Mouse (Mus musculus) stomach, embryonic 14.5 days (tissue): ENCODE measurements around the gene Scaf1. TPM values are rescaled to one million over a fixed set of nuclear protein-coding genes. Genes with fewer than 3 reads are reported as not detected.

ENCODE experiments used
- ATAC-seq: fragments of 200-750 bp; cut with Nextera tagmentation; 2 replicates; pipeline ENCODE4 v1.8.0; 2017; ENCODE audit warnings: low read depth, moderate TSS enrichment; ENCODE audit not compliant: insufficient number of reproducible peaks, insufficient read depth, low FRiP score
- H3K27ac ChIP-seq: fragments of 300-500 bp; sonication (generic); 2 replicates; pipeline ENCODE4 v1.5.1; 2014; ENCODE audit warnings: mild to moderate bottlenecking, low read length, moderate library complexity, mixed read lengths
- H3K27me3 ChIP-seq: fragments of 300-500 bp; sonication (generic); 2 replicates; pipeline ENCODE4 v1.6.1; 2014; ENCODE audit warnings: low read length, control low read depth, mixed read lengths; ENCODE audit not compliant: control insufficient read depth, insufficient read depth
- H3K36me3 ChIP-seq: fragments of 300-500 bp; sonication (generic); 2 replicates; pipeline ENCODE4 v1.6.1; 2014; ENCODE audit warnings: mild to moderate bottlenecking, control low read depth, low read length, moderate library complexity, mixed read lengths; ENCODE audit not compliant: control insufficient read depth, insufficient read depth
- H3K4me1 ChIP-seq: fragments of 300-500 bp; sonication (generic); 2 replicates; pipeline ENCODE4 v1.6.1; 2014; ENCODE audit warnings: low read length, control low read depth, mixed read lengths; ENCODE audit not compliant: control insufficient read depth, insufficient read depth
- H3K4me2 ChIP-seq: fragments of 300-500 bp; sonication (generic); replicated peaks from 2 replicates; pipeline ENCODE4 v1.6.1; 2014; ENCODE audit warnings: low read depth, low read length, control low read depth
- H3K4me3 ChIP-seq: fragments of 300-500 bp; sonication (generic); 2 replicates; pipeline ENCODE4 v1.5.1; 2014; ENCODE audit warnings: low read depth, low read length, control low read depth
- H3K9ac ChIP-seq: fragments of 300-500 bp; sonication (generic); replicated peaks from 2 replicates; pipeline ENCODE4 v1.6.1; 2014; ENCODE audit warnings: low read depth, mild to moderate bottlenecking, control low read depth, low read length, moderate library complexity, mixed read lengths
- H3K9me3 ChIP-seq: fragments of 300-500 bp; sonication (generic); 2 replicates; pipeline ENCODE4 v1.6.1; 2016; ENCODE audit warnings: low read depth, low read length, control low read depth; ENCODE audit not compliant: control insufficient read depth
- WGBS: fragments of 180-500 bp; shearing (Covaris S2); extraction: QIAGEN DNeasy Blood & Tissue Kit; methylation state at CpG from one replicate; pipeline ENCODE4 v1.1.7; 2014; 5-methylcytosine and 5-hydroxymethylcytosine counted together
- polyA plus RNA-seq: library from polyadenylated mRNA; unstranded; fragments of >200 nt; fragmentation: Nextera tagmentation; extraction: Ambion mirVana; gene quantifications from 2 replicates; pipeline ENCODE4 v1.2.1, GENCODE M21; 2014

Gene Scaf1
- polyA plus RNA-seq, 1 experiment from 2014 or later: 49.8 TPM

DNA sequence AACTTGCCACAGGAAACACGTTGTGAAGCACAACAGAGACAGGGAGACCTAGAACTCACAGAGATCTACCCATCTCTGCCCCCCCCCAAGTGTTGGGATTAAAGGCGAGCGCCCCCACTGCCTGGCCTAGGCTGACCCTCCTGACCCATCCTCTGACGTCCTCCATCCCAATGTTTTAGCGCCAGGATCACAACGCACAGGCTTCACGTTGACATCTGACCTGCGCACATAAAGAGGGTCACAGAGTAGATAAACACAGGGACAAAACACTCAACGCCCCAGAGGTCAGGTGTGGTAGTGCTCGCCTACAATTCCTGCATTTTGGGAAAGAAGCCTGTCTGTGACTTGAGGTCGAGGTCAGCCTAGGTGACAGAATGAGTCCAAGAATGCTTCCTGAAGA lies 20.5 kb upstream of the Scaf1 start:
- no peak overlapping the region for H3K4me3 ChIP-seq
- no peaks in the 10 kb centered on the region for H3K27me3 ChIP-seq
- no peaks in the 10 kb centered on the region for H3K9me3 ChIP-seq
- H3K27ac ChIP-seq: no peak overlapping the region
- WGBS: 78% methylated on average over 11 of the region's 11 CpGs
- ATAC-seq: no peak
- H3K9ac ChIP-seq: no peak overlapping the region
- H3K36me3 ChIP-seq: peaks cover 94% of the 10 kb centered on the region
- H3K4me2 ChIP-seq: no peak overlapping the region
- H3K4me1 ChIP-seq: no peaks in the 10 kb centered on the region

DNA sequence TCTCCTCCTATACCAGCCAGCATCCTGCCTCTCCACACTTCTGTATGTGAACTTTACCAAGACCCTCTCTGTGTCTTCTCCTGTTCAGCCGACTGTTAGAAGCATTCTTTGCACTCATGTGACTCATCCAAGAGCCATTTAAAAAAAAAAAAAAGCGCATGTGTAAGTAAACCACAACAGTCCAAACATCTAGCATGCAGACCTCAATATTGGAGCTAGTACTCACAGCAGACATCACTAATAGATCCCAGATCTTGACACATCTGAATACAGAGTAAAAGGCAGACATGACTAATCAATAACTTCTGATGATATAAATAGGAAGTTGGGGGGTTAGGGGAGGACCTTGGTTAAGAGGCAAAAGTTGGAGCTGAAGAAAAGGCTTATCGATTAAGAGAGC lies 19.5 kb upstream of the Scaf1 start:
- H3K4me3 ChIP-seq: no peak overlapping the region
- H3K27me3 ChIP-seq: no peaks in the 10 kb centered on the region
- H3K9ac ChIP-seq: no peak overlapping the region
- ATAC-seq: no peak
- no peaks in the 10 kb centered on the region for H3K9me3 ChIP-seq
- 85% methylated on average over 3 of the region's 3 CpGs for WGBS
- no peak overlapping the region for H3K27ac ChIP-seq
- peaks cover 92% of the 10 kb centered on the region for H3K36me3 ChIP-seq
- H3K4me1 ChIP-seq: no peaks in the 10 kb centered on the region
- H3K4me2 ChIP-seq: no peak overlapping the region

DNA sequence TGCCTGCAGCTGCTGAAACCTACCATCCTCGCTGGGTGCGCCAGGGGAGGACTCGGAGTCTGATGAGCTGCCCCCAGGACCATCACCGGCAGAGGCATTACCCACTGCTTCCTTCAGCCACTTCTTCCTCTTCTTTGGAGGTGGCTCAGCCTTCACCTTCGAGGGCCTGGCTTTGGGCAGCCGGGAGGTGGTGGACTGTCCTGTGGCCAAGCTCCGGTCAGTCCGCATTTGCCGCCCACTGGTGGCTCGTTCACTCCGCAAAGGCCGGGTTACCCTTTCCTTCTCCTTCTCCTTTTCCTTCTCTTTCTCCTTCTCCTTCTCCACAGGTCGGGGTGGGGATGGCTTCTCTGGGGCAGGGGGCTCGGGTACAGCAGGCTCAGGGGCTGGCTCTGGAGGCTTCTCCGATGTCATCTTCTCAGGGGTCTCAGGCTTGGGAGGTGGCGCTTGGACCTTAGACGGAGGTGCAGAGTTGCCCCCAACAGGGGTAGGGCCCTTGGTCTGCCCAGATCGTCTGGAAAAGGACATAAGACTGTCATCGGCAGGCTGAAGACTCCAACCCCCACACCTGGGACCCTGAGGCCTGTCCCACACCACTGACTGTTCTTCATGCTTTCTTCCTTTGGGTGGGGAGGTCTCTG lies 17.7 kb upstream of the Scaf1 start:
- Histone ChIP-seq H3K9me3 (no peaks in the 10 kb centered on the region), H3K36me3 (peaks cover 95% of the 10 kb centered on the region), H3K27me3 (no peaks in the 10 kb centered on the region), H3K4me3 (no peak overlapping the region), H3K27ac (no peak overlapping the region), H3K9ac (no peak overlapping the region), H3K4me1 (no peaks in the 10 kb centered on the region), H3K4me2 (no peak overlapping the region)
- WGBS: 97% methylated on average over 19 of the region's 19 CpGs
- no peak for ATAC-seq

- Histone ChIP-seq H3K27ac (no peak overlapping the region), H3K36me3 (peaks cover 90% of the 10 kb centered on the region), H3K9ac (no peak overlapping the region), H3K27me3 (no peaks in the 10 kb centered on the region), H3K9me3 (no peaks in the 10 kb centered on the region), H3K4me3 (no peak overlapping the region), H3K4me2 (no peak overlapping the region), H3K4me1 (no peaks in the 10 kb centered on the region)
- 97% methylated on average over 8 of the region's 8 CpGs for WGBS
- ATAC-seq: no peak
These were observed 14.7 kb upstream of the Scaf1 start for GRCm38 (mm10) chr7:45030857-45031256.

DNA sequence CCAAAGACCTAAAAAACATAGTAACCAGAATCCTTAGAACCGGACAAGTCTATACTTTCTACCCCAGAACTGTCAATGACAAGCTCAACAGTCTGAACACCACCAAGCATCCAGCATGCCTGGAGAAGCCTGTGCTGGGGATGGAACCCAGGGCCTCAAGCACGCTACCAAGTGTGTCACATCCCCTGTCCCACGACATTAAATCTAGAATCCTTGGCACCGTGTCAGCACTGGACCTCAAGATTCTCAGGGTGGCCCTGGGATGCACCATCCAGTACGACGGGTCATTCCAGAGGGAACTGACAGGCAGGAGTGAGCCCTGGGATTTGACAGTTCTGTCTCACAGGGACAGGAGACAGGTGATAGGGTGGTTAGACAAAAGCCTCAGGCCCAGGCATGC lies 13.8 kb upstream of the Scaf1 start:
- Histone ChIP-seq H3K9ac (no peak overlapping the region), H3K4me3 (no peak overlapping the region), H3K27me3 (no peaks in the 10 kb centered on the region), H3K36me3 (peaks cover 81% of the 10 kb centered on the region), H3K4me2 (no peak overlapping the region), H3K4me1 (no peaks in the 10 kb centered on the region), H3K27ac (no peak overlapping the region), H3K9me3 (no peaks in the 10 kb centered on the region)
- 92% methylated on average over 6 of the region's 6 CpGs for WGBS
- ATAC-seq: no peak

DNA sequence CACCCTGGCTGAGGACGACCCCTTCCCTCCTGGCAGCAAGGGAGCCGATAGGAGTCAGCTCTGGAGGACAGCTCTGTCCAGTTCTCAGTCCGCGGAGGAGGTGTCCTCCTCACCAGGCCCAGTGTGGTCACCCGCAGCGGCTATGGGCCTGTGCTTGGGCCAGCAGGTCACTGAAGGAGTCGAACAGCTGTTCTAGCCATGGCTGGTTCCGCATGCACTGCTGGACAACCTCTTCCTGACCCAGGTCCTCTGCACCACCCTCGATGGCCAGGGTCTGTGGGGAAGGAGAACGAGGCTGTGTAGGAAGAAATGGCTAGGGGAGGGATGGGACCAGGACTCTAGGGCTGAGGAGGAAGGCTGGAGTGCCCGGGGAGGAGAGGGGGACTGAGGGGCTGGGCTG lies 12.2 kb upstream of the Scaf1 start:
- H3K9ac ChIP-seq: no peak overlapping the region
- no peak for ATAC-seq
- no peaks in the 10 kb centered on the region for H3K27me3 ChIP-seq
- no peaks in the 10 kb centered on the region for H3K4me1 ChIP-seq
- no peak overlapping the region for H3K4me2 ChIP-seq
- WGBS: 91% methylated on average over 11 of the region's 11 CpGs
- no peaks in the 10 kb centered on the region for H3K9me3 ChIP-seq
- H3K4me3 ChIP-seq: no peak overlapping the region
- H3K27ac ChIP-seq: no peak overlapping the region
- H3K36me3 ChIP-seq: peaks cover 65% of the 10 kb centered on the region

DNA sequence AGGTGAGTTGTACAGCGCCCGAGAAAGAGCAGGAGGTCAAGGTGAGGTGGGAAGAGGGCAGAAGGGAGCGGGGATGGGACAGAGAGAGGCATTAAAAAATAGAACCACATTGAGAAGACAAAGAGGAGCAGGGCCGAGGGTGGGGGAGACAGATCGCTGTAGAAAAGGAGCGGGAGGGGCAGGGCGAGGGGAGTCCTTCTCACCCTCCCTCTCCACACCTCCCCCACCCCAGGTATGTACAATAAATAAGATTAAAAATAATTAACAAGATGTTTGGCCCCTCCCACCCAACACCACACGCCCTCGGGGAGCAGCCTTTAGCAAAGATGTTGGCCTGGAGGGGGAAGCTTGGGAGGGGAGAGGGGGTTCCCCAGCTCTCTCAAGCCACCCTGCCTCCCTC lies 11.6 kb upstream of the Scaf1 start:
- Histone ChIP-seq H3K4me1 (no peaks in the 10 kb centered on the region), H3K27me3 (no peaks in the 10 kb centered on the region), H3K9me3 (no peaks in the 10 kb centered on the region), H3K4me2 (no peak overlapping the region), H3K27ac (no peak overlapping the region), H3K9ac (no peak overlapping the region), H3K4me3 (no peak overlapping the region), H3K36me3 (peaks cover 59% of the 10 kb centered on the region)
- no peak for ATAC-seq
- WGBS: 82% methylated on average over 9 of the region's 9 CpGs

DNA sequence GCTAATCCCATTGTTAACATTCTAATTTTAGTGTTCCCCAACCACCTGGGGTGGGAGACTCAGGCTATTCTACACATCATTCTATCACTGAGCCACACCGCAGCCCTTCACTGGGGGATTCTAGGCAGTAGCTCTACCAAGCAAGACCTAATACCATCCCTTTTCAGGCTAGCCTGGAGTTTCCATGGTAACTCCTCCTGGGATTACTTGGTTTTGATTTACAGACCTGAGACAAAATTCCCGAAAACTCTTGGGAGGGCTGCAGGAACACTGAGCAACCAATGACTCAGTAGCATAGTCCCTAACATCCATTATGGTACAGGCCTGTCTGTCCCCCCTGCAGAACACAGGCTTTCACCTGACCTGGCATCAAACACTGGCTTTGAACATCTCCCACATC lies 10.1 kb upstream of the Scaf1 start:
- Histone ChIP-seq H3K9me3 (no peaks in the 10 kb centered on the region), H3K4me1 (no peaks in the 10 kb centered on the region), H3K36me3 (peaks cover 46% of the 10 kb centered on the region), H3K27me3 (no peaks in the 10 kb centered on the region), H3K27ac (no peak overlapping the region), H3K4me3 (no peak overlapping the region), H3K9ac (no peak overlapping the region), H3K4me2 (no peak overlapping the region)
- WGBS: 65% methylated on average over 2 of the region's 2 CpGs
- ATAC-seq: no peak

- Histone ChIP-seq H3K9ac (no peak overlapping the region), H3K36me3 (peaks cover 41% of the 10 kb centered on the region), H3K9me3 (no peaks in the 10 kb centered on the region), H3K27ac (no peak overlapping the region), H3K27me3 (no peaks in the 10 kb centered on the region), H3K4me2 (no peak overlapping the region), H3K4me3 (no peak overlapping the region), H3K4me1 (no peaks in the 10 kb centered on the region)
- WGBS: 70% methylated on average over 8 of the region's 8 CpGs
- ATAC-seq: no peak
These were observed 9.5 kb upstream of the Scaf1 start for GRCm38 (mm10) chr7:45025601-45026220.
